Mouse (Mus musculus): ENCODE data around the gene Atp2b2.
"Not testable (repeated sequence)": the region's sequence is repeated elsewhere in the genome, so short reads cannot be mapped to it uniquely, and the experiment has no call there.

Gene Atp2b2

GRCm38 (mm10) chr6:113731296-113731695, 311.1 kb downstream of the Atp2b2 start:
- DNase-seq (ENCODE audit: inconsistent age in 2 of 2, low spot score in 1 of 2) = no peak

GRCm38 (mm10) chr6:113728181-113728580, 314.2 kb downstream of the Atp2b2 start:
- no peak for DNase-seq (ENCODE audit: inconsistent age in 2 of 2, low spot score in 1 of 2)

GRCm38 (mm10) chr6:113721061-113721460, 321.4 kb downstream of the Atp2b2 start:
- no peak for DNase-seq (ENCODE audit: inconsistent age in 2 of 2, low spot score in 1 of 2)

GRCm38 (mm10) chr6:113719878-113720277, 322.5 kb downstream of the Atp2b2 start, which contains the start of gene Ghrl:
Ghrl (minus strand) TSS chr6:113719880.
- no peak for DNase-seq (ENCODE audit: inconsistent age in 2 of 2, low spot score in 1 of 2)

- DNase-seq (ENCODE audit: inconsistent age in 2 of 2, low spot score in 1 of 2) = peak in 1 of 2 experiments; percentile 68
These were observed 324.9 kb downstream of the Atp2b2 start for GRCm38 (mm10) chr6:113717541-113717940.

- DNase-seq (ENCODE audit: inconsistent age in 2 of 2, low spot score in 1 of 2) = no peak
These were observed 327.6 kb downstream of the Atp2b2 start for GRCm38 (mm10) chr6:113714797-113715196.

- no peak for DNase-seq (ENCODE audit: inconsistent age in 2 of 2, low spot score in 1 of 2)
These were observed 328.1 kb downstream of the Atp2b2 start for GRCm38 (mm10) chr6:113714276-113714675.

- DNase-seq (ENCODE audit: inconsistent age in 2 of 2, low spot score in 1 of 2) = not testable (repeated sequence)
These were observed 329.0 kb downstream of the Atp2b2 start for GRCm38 (mm10) chr6:113713389-113713788.

- no peak for DNase-seq (ENCODE audit: inconsistent age in 2 of 2, low spot score in 1 of 2)
These were observed 329.7 kb downstream of the Atp2b2 start for GRCm38 (mm10) chr6:113712718-113713117.

GRCm38 (mm10) chr6:113697222-113698205, 344.9 kb downstream of the Atp2b2 start:
- DNase-seq (ENCODE audit: inconsistent age in 2 of 2, low spot score in 1 of 2) = peak; percentile 67 to 83

GRCm38 (mm10) chr6:113696582-113697221, 345.7 kb downstream of the Atp2b2 start, which contains the start of gene Tatdn2:
Tatdn2 (plus strand) TSS chr6:113697050.
- DNase-seq (ENCODE audit: inconsistent age in 2 of 2, low spot score in 1 of 2) = peak; percentile 98 to 99

- peak in 1 of 2 experiments; percentile 67 for DNase-seq (ENCODE audit: inconsistent age in 2 of 2, low spot score in 1 of 2)
These were observed 346.6 kb downstream of the Atp2b2 start for GRCm38 (mm10) chr6:113695766-113696355.

GRCm38 (mm10) chr6:113695203-113695602, 347.2 kb downstream of the Atp2b2 start:
- no peak for DNase-seq (ENCODE audit: inconsistent age in 2 of 2, low spot score in 1 of 2)

Data from adrenal gland, adult (tissue).